Mouse (Mus musculus) bone marrow macrophage, adult 2 months (primary cell): Measurements from ENCODE around the gene Fam166a.

Experiments used
- CTCF ChIP-seq: IDR thresholded peaks from 2 replicates; pipeline ENCODE4 v1.5.1; 2012; ENCODE audit warnings: low read depth, mild to moderate bottlenecking, low read length, moderate library complexity
- POLR2A ChIP-seq: IDR thresholded peaks from 2 replicates; pipeline ENCODE4 v1.6.1; 2012; ENCODE audit warnings: mild to moderate bottlenecking, low read depth, low read length, borderline replicate concordance

DNA sequence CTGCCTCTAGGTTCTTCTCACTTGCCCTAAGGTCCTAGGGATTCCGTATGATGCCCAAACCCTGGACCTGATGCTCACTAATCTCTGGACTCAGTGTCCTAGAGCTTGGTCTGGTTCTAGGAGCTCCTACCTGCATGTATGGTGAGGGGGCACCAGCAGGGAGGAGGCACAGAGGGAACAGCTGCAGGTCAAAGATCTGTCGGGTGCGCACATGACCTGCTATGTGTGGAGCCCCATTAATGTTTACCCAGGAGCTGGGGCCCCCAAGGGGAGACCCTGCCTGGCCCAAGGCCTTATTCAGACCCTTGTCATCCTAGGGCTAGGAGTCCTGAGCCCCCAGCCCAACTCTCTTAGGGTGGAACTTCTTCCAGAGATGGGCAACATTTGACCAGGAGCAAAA is 15.5 kb downstream of the Fam166a start, which contains the start of gene Slc34a3:
- TF ChIP-seq CTCF (no peak), POLR2A (no peak)
